Mouse (Mus musculus): Measurements from ENCODE around the gene Gm9376.

The Gm9376 gene

GRCm38 (mm10) chr14:118266660-118267059 is at the start of gene Gm9376:
Gene Gm9376, plus strand, starts transcription at chr14:118266960.
- DNase-seq (ENCODE audit: low spot score in 2 of 2): no peak

GRCm38 (mm10) chr14:118220885-118221284 is 45.9 kb upstream of the Gm9376 start:
- no peak for DNase-seq (ENCODE audit: low spot score in 2 of 2)

- DNase-seq (ENCODE audit: low spot score in 2 of 2): no peak
Measured at GRCm38 (mm10) chr14:118225061-118225743, 41.6 kb upstream of the Gm9376 start.

GRCm38 (mm10) chr14:118225911-118226310 is 40.8 kb upstream of the Gm9376 start:
- DNase-seq (ENCODE audit: low spot score in 2 of 2): peak in 1 of 2 experiments; percentile 13

DNA sequence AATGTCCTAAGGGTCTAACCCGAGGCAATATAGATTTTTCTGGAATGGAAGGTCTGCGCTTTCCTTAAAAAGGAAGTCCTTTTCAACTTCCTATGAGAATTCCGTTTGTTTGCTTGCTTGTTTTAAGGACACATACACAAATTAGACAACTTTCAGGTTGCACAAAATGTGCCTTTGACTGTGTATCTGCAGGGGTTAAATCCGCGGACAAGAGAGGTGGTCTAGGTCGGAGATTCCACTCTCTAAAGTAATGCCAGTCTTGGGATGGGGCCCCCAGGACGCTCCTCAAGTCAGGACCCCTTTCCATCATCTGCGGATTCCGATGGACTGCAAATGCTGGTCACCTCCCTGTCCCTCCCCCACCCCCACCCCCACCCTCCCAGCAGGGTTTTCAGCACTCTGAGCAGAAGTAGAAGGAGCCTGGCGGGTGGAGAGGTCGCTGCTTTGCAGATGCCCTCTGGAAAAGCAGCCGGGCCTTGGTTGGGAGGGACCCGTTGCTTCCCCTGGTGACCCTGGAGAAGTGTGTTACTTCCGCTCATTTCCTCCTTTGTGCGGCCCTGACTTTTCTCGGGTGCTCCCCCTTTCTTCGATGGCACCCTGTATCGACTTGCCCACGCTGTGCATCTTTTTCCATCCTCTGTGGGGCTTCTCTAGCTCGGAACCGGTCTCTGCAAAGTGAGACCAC is 40.1 kb upstream of the Gm9376 start:
- DNase-seq (ENCODE audit: low spot score in 2 of 2): no peak

DNA sequence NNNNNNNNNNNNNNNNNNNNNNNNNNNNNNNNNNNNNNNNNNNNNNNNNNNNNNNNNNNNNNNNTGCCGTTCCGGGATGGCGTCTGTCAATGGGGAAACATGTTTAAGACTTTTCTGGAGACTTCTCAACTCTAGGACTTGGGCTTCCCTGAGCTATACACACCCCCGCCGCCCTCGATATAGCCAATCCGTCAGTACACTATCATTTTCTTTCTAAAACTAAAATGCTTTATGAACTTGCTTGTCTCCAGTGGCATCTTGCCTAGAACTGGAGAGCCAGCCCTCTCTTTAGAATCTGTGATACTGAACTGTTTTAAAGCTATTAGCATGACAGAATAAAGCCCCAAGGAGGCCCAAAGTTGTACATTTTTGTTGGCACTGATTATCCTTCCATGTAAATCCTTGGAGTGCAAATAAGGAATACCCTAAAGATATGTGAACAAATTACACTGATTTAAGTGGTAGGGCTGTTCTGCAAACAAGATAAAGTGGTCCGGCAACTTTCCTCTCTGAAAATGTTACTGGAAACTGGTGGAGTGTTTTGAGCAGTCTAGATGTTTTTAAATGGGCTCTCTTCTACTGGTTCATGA is 34.3 kb upstream of the Gm9376 start:
- peak in 1 of 2 experiments; percentile 24 for DNase-seq (ENCODE audit: low spot score in 2 of 2)

GRCm38 (mm10) chr14:118233786-118234540 is 32.8 kb upstream of the Gm9376 start:
- no peak for DNase-seq (ENCODE audit: low spot score in 2 of 2)

GRCm38 (mm10) chr14:118234541-118235210 is 32.1 kb upstream of the Gm9376 start:
- no peak for DNase-seq (ENCODE audit: low spot score in 2 of 2)

GRCm38 (mm10) chr14:118235361-118235972 is 31.3 kb upstream of the Gm9376 start:
- peak in 1 of 2 experiments; percentile 20 for DNase-seq (ENCODE audit: low spot score in 2 of 2)

- DNase-seq (ENCODE audit: low spot score in 2 of 2): peak in 1 of 2 experiments; percentile 21
Measured at GRCm38 (mm10) chr14:118235973-118236885, 30.5 kb upstream of the Gm9376 start.

DNA sequence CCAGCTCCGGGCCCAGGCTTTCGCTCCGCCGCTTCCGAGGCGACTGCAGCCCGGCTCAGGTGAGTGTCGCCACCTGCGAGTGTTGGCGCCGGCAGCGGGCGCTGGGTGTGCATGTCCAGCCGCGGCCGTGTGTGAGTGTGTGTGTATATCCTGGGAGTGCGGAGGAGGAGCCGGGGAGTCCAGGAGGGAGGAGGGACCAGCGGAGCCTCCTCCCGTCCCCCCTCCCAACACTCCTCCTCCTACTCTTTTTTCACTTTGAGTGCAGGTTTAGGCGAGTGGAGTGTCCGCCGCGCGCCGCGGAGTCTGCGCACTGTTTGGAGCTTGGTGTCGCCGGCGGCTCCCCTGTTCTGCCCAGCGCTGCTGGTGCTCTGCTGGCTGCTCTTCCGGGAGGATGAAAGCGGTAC is 29.9 kb upstream of the Gm9376 start, which contains the start of gene Sox21:
TSS of gene Sox21 (minus strand) at position 145 of the 404 bp plus-strand sequence.
- peak; percentile 43 to 44 for DNase-seq (ENCODE audit: low spot score in 2 of 2)

DNA sequence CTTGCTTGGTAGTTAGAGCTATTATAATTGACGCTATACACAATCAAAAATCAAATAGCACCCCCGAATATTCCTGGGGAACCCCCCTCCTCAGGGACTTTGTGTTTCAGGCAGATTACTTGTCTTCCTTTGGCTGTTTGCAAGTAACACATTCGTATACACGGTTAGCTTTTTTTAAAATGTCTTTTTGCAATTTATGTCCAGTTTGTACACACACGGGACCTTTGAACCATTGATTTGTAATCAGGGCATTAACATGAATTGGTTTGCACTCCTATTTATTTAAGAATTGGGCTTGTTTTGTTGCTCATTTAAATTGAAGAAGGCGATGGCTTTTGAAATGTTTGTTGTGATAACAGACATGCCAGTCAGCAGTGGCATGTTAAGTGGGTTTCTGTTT is 29.0 kb upstream of the Gm9376 start:
- DNase-seq (ENCODE audit: low spot score in 2 of 2): no peak

GRCm38 (mm10) chr14:118239351-118239750 is 27.4 kb upstream of the Gm9376 start:
- no peak for DNase-seq (ENCODE audit: low spot score in 2 of 2)

DNA sequence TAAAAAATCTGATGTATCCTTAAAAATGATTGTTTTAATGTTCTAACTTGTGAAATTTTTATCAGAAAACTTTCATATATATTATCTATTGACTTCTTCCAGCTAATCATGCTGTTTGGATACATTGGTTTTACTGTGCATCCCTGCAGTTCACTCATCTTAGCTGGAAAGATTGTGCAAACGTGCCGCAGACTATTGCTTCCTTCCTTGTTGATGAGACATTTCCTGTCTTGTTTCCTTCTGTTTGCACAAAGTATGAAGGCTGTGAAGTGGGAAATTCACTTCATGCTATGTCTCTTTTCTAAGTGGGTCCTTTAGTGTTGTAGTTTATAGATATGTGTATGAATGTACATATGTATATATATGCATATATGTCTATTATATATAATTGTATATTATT is 25.3 kb upstream of the Gm9376 start:
- DNase-seq (ENCODE audit: low spot score in 2 of 2): no peak

DNA sequence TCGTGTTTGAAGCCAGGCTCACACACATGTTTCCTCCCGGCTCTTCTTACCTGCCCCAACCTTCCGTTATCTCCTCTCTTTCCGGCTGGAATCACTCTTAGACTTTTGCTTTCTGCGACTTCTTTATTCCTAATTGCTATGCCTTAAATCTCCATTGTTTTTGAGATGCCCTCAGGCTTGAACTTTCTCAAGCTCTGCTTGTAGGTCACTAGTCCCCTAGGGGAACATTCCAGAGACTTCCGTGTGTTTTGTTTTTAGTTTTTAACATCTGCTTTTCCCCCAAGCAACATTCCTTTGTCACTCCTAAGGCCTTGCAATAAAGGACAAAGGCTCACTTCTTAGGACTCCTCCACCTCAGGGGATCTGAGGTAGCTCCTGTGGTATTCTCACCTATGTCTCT is 13.4 kb upstream of the Gm9376 start:
- DNase-seq (ENCODE audit: low spot score in 2 of 2): no peak

DNA sequence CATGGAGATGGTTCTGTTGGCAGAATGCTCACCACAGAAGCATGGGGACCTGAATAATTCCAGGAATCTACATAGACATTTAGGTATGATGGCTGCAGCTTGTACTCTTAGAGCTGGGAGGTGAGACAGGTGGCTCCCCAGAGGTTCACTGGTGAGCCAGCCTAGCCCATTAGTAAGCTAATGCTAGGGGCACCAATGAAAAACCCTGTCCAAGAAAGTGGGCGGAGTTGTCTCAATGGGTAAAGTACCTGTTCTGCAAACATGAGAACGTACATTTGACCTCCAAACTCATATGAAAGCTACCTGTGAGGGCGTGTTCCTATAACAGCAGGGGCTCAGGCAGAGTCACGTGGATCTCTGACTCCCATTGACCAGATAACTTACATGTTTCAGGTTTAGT is 2.1 kb downstream of the Gm9376 start:
- no peak for DNase-seq (ENCODE audit: low spot score in 2 of 2)

DNA sequence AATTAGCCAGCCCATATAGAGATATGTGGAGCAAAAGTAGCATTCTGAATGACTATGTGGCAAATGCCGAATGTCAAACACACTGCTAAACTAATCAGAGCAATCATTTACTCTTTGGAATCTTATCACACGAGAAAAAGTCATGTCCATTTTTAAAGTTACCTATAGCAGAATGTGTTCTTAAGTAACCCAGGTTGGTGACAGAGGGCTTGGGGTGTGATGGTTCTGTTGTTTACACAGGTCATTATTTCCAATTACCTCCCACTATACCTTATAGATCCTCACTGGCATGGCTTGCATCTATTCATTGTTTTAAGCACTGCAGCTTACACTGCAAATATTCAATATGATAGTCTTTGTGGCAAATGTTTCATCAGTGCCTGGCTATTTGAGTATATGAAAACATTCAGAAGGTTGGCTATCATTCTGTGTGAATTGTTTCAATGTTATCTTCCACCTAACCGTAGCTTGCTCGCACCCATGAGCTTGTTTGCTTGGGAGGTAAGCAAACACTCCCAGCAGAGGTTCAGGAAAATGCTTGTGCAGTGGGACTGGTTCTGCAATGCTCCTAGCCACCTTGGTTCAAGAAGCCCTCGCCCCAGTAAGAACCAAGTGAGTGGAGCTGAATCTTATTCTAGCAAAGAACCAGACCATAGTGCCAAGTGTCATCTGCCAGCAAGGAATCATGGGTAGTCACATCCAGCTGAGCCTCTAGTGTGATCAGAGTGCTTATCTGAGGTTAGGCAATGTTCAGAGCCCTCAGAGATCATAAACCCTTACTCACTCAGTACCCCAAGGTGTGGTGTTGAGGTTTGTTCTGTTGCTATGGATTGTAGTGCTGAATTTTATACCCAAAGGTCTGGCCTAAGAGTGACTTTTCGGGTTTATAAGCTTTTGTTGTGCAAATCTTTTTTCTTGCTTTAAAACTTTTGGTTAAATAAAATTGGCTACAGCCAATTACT is 6.1 kb downstream of the Gm9376 start:
- DNase-seq (ENCODE audit: low spot score in 2 of 2): no peak

- no peak for DNase-seq (ENCODE audit: low spot score in 2 of 2)
Measured at GRCm38 (mm10) chr14:118277704-118278498, 11.1 kb downstream of the Gm9376 start.

All from frontal cortex, postnatal 36 days (tissue).